Mouse (Mus musculus) heart, adult 2 months (tissue): ENCODE data around the gene Smchd1.

ENCODE experiments used
- CTCF ChIP-seq: fragments of 200-600 bp; IDR thresholded peaks from 2 replicates; pipeline ENCODE4 v1.8.1; 2022; ENCODE audit warnings: antibody characterized with exemption, mild to moderate bottlenecking, moderate library complexity
- EP300 ChIP-seq: fragments of 200-500 bp; IDR thresholded peaks from 2 replicates; pipeline ENCODE4 v1.6.1; 2011; ENCODE audit warnings: low read depth, low read length, control low read depth; ENCODE audit not compliant: insufficient read depth
- POLR2A ChIP-seq: fragments of 200-500 bp; IDR thresholded peaks from 2 replicates; pipeline ENCODE4 v1.6.1; 2011; ENCODE audit warnings: mild to moderate bottlenecking, low read depth, low read length, control low read depth; ENCODE audit not compliant: insufficient read depth

- TF ChIP-seq CTCF (no peak), POLR2A (no peak), EP300 (no peak)
Measured at GRCm38 (mm10) chr17:71490666-71491331, 15.7 kb upstream of the Smchd1 start.
